Mouse (Mus musculus): ENCODE results near the gene Scn1b. TPM values are rescaled to one million over a fixed set of nuclear protein-coding genes. Genes with fewer than 3 reads are reported as not detected.

Scn1b gene
- polyA plus RNA-seq, 1 experiment from 2014 or later: 2.8 TPM

- H3K4me1 ChIP-seq (replicated peaks; ENCODE audit: insufficient read depth, low read length): no peaks in the 10 kb centered on the region
- no peak overlapping the region for H3K9ac ChIP-seq (ENCODE audit: low read depth, low read length)
- ATAC-seq (replicated peaks; ENCODE audit: low FRiP score, low read depth) (no peak), DNase-seq (ENCODE audit: low spot score) (no peak)
- H3K27ac ChIP-seq: no peak overlapping the region
- TF ChIP-seq CTCF (IDR thresholded peaks at IDR 0.05; ENCODE audit: low read depth): no peak
- no peaks in the 10 kb centered on the region for H3K36me3 ChIP-seq (ENCODE audit: insufficient read depth, low read length)
- H3K4me2 ChIP-seq (ENCODE audit: low read length): no peak overlapping the region
- H3K4me3 ChIP-seq (replicated peaks; ENCODE audit: low read depth, low read length): no peak overlapping the region
- no peaks in the 10 kb centered on the region for H3K27me3 ChIP-seq (ENCODE audit: insufficient read depth, low read length)
- H3K9me3 ChIP-seq (replicated peaks; ENCODE audit: low read length): no peaks in the 10 kb centered on the region
- 67% methylated on average over 1 of the region's 1 CpGs for WGBS
Observed at GRCm38 (mm10) chr7:31164748-31165147, 37.9 kb upstream of the Scn1b start.

- H3K27me3 ChIP-seq (ENCODE audit: insufficient read depth, low read length): no peaks in the 10 kb centered on the region
- no peaks in the 10 kb centered on the region for H3K36me3 ChIP-seq (ENCODE audit: insufficient read depth, low read length)
- no peak overlapping the region for H3K4me3 ChIP-seq (replicated peaks; ENCODE audit: low read depth, low read length)
- H3K9ac ChIP-seq (ENCODE audit: low read depth, low read length): no peak overlapping the region
- no peak overlapping the region for H3K27ac ChIP-seq
- no peaks in the 10 kb centered on the region for H3K4me1 ChIP-seq (replicated peaks; ENCODE audit: insufficient read depth, low read length)
- TF ChIP-seq CTCF (IDR thresholded peaks at IDR 0.05; ENCODE audit: low read depth): no peak
- WGBS: 69% methylated on average over 3 of the region's 3 CpGs
- ATAC-seq (replicated peaks; ENCODE audit: low FRiP score, low read depth) (no peak), DNase-seq (ENCODE audit: low spot score) (no peak)
- H3K4me2 ChIP-seq (ENCODE audit: low read length): no peak overlapping the region
- no peaks in the 10 kb centered on the region for H3K9me3 ChIP-seq (replicated peaks; ENCODE audit: low read length)
Observed at GRCm38 (mm10) chr7:31163666-31164577, 37.1 kb upstream of the Scn1b start.

GRCm38 (mm10) chr7:31162324-31162723, 35.5 kb upstream of the Scn1b start:
- Histone ChIP-seq H3K27ac (no peak overlapping the region), H3K4me3 (replicated peaks; ENCODE audit: low read depth, low read length) (no peak overlapping the region), H3K4me2 (ENCODE audit: low read length) (no peak overlapping the region), H3K36me3 (ENCODE audit: insufficient read depth, low read length) (no peaks in the 10 kb centered on the region), H3K4me1 (replicated peaks; ENCODE audit: insufficient read depth, low read length) (no peaks in the 10 kb centered on the region), H3K27me3 (ENCODE audit: insufficient read depth, low read length) (no peaks in the 10 kb centered on the region), H3K9ac (ENCODE audit: low read depth, low read length) (no peak overlapping the region), H3K9me3 (replicated peaks; ENCODE audit: low read length) (no peaks in the 10 kb centered on the region)
- WGBS: 31% methylated on average over 11 of the region's 11 CpGs
- TF ChIP-seq CTCF (IDR thresholded peaks at IDR 0.05; ENCODE audit: low read depth): no peak
- DNase-seq (ENCODE audit: low spot score) (peak; percentile 30), ATAC-seq (replicated peaks; ENCODE audit: low FRiP score, low read depth) (no peak)

- Histone ChIP-seq H3K4me1 (replicated peaks; ENCODE audit: insufficient read depth, low read length) (no peaks in the 10 kb centered on the region), H3K9ac (ENCODE audit: low read depth, low read length) (no peak overlapping the region), H3K4me3 (replicated peaks; ENCODE audit: low read depth, low read length) (no peak overlapping the region), H3K4me2 (ENCODE audit: low read length) (no peak overlapping the region), H3K27me3 (ENCODE audit: insufficient read depth, low read length) (no peaks in the 10 kb centered on the region), H3K36me3 (ENCODE audit: insufficient read depth, low read length) (no peaks in the 10 kb centered on the region), H3K27ac (no peak overlapping the region), H3K9me3 (replicated peaks; ENCODE audit: low read length) (no peaks in the 10 kb centered on the region)
- DNase-seq (ENCODE audit: low spot score) (no peak), ATAC-seq (replicated peaks; ENCODE audit: low FRiP score, low read depth) (no peak)
- TF ChIP-seq CTCF (IDR thresholded peaks at IDR 0.05; ENCODE audit: low read depth): no peak
- WGBS: 56% methylated on average over 3 of the region's 3 CpGs
Observed at GRCm38 (mm10) chr7:31161831-31162230, 35.0 kb upstream of the Scn1b start.

- 75% methylated on average over 3 of the region's 3 CpGs for WGBS
- TF ChIP-seq CTCF (IDR thresholded peaks at IDR 0.05; ENCODE audit: low read depth): no peak
- H3K4me1 ChIP-seq (replicated peaks; ENCODE audit: insufficient read depth, low read length): no peaks in the 10 kb centered on the region
- no peaks in the 10 kb centered on the region for H3K9me3 ChIP-seq (replicated peaks; ENCODE audit: low read length)
- H3K27me3 ChIP-seq (ENCODE audit: insufficient read depth, low read length): no peaks in the 10 kb centered on the region
- H3K9ac ChIP-seq (ENCODE audit: low read depth, low read length): no peak overlapping the region
- H3K4me2 ChIP-seq (ENCODE audit: low read length): no peak overlapping the region
- no peak for DNase-seq (ENCODE audit: low spot score)
- no peak for ATAC-seq (replicated peaks; ENCODE audit: low FRiP score, low read depth)
- no peak overlapping the region for H3K27ac ChIP-seq
- no peaks in the 10 kb centered on the region for H3K36me3 ChIP-seq (ENCODE audit: insufficient read depth, low read length)
- H3K4me3 ChIP-seq (replicated peaks; ENCODE audit: low read depth, low read length): no peak overlapping the region
Observed at GRCm38 (mm10) chr7:31161246-31161645, 34.4 kb upstream of the Scn1b start.

GRCm38 (mm10) chr7:31160763-31161162, 34.0 kb upstream of the Scn1b start:
- Histone ChIP-seq H3K27ac (no peak overlapping the region), H3K9me3 (replicated peaks; ENCODE audit: low read length) (no peaks in the 10 kb centered on the region), H3K4me1 (replicated peaks; ENCODE audit: insufficient read depth, low read length) (peaks cover 3% of the 10 kb centered on the region; the same call in 1 of the 2 replicates), H3K36me3 (ENCODE audit: insufficient read depth, low read length) (no peaks in the 10 kb centered on the region), H3K9ac (ENCODE audit: low read depth, low read length) (no peak overlapping the region), H3K27me3 (ENCODE audit: insufficient read depth, low read length) (no peaks in the 10 kb centered on the region), H3K4me2 (ENCODE audit: low read length) (no peak overlapping the region), H3K4me3 (replicated peaks; ENCODE audit: low read depth, low read length) (no peak overlapping the region)
- no peak for TF ChIP-seq CTCF (IDR thresholded peaks at IDR 0.05; ENCODE audit: low read depth)
- no peak for ATAC-seq (replicated peaks; ENCODE audit: low FRiP score, low read depth)
- peak; percentile 58 for DNase-seq (ENCODE audit: low spot score)
- WGBS: 16% methylated on average over 5 of the region's 5 CpGs

Measured in kidney, postnatal 0 days (tissue).